Mouse (Mus musculus) CH12.LX (cell line): ENCODE results near the gene Raver1. TPM values are rescaled to one million over a fixed set of nuclear protein-coding genes. Genes with fewer than 3 reads are reported as not detected.

Experiments
- DNase-seq: peaks from one replicate; pipeline ENCODE4 v3.0.0-alpha.2; 2013; ENCODE audit errors: extremely low read depth
- H3K27ac ChIP-seq: 2 replicates; pipeline ENCODE4 v1.5.1; 2012; ENCODE audit warnings: low read depth, mild to moderate bottlenecking, control low read depth, moderate library complexity; ENCODE audit not compliant: insufficient read depth
- H3K27me3 ChIP-seq: replicated peaks from 2 replicates; pipeline ENCODE3; 2012; ENCODE audit warnings: inconsistent platforms
- H3K36me3 ChIP-seq, 2 experiments: replicated peaks in 1 of 2; 2 replicates each; pipeline versions ENCODE3 to v1.6.1; 2012; ENCODE audit warnings: inconsistent platforms in 1 of 2, low read length in 1 of 2, mild to moderate bottlenecking in 1 of 2, mixed read lengths in 1 of 2, moderate library complexity in 1 of 2; ENCODE audit not compliant: control insufficient read depth in 1 of 2, insufficient read depth in 1 of 2
- H3K4me1 ChIP-seq, 2 experiments: 2 replicates each; pipeline ENCODE4 v1.6.1; 2012; ENCODE audit warnings: inconsistent platforms in 1 of 2, moderate library complexity in 1 of 2; ENCODE audit not compliant: insufficient read depth in 2 of 2, control insufficient read depth in 1 of 2
- H3K4me2 ChIP-seq: 2 replicates; pipeline ENCODE4 v1.6.1; 2012; ENCODE audit warnings: low read depth, mild to moderate bottlenecking, control low read depth; ENCODE audit not compliant: poor library complexity, insufficient read depth, severe bottlenecking
- H3K4me3 ChIP-seq, 3 experiments: fragments of 150-350 bp in 1 of 3; sonication (generic) in 1 of 3; replicated peaks in 1 of 3; 2 replicates each; pipeline versions ENCODE3 to v1.5.1; 2011 to 2012; ENCODE audit warnings: low read depth in 2 of 3, low read length in 2 of 3, mild to moderate bottlenecking in 2 of 3, moderate library complexity in 2 of 3, control low read depth in 1 of 3, improper control_type of control experiment in 1 of 3, inconsistent platforms in 1 of 3, mixed read lengths in 1 of 3; ENCODE audit not compliant: poor library complexity in 1 of 3
- H3K79me2 ChIP-seq: replicated peaks from 2 replicates; pipeline ENCODE4 v1.6.1; 2012; ENCODE audit warnings: mild to moderate bottlenecking, moderate library complexity; ENCODE audit not compliant: control insufficient read depth, poor library complexity, insufficient read depth, severe bottlenecking; ENCODE audit errors: extremely low read depth
- H3K9ac ChIP-seq: 2 replicates; pipeline ENCODE4 v1.6.1; 2012; ENCODE audit warnings: low read depth, mild to moderate bottlenecking, control low read depth, moderate library complexity; ENCODE audit not compliant: insufficient read depth
- H3K9me3 ChIP-seq: replicated peaks from 2 replicates; pipeline ENCODE3; 2012; ENCODE audit warnings: low read length, inconsistent platforms, mixed read lengths
- BHLHE40 ChIP-seq: IDR thresholded peaks from 2 replicates; pipeline ENCODE4 v1.6.1; 2011; ENCODE audit warnings: mild to moderate bottlenecking, low read depth, low read length, improper control_type of control experiment
- CHD1 ChIP-seq: IDR thresholded peaks from 2 replicates; pipeline ENCODE4 v1.6.1; 2012; ENCODE audit warnings: low read depth, low read length, improper control_type of control experiment, inconsistent platforms
- CHD2 ChIP-seq: IDR thresholded peaks from 2 replicates; pipeline ENCODE4 v1.6.1; 2011; ENCODE audit warnings: low read length, improper control_type of control experiment
- CTCF ChIP-seq, 2 experiments: IDR thresholded peaks in 1 of 2; conservative IDR thresholded peaks in 1 of 2; 2 replicates each; pipeline ENCODE4 v1.5.1; 2011 to 2012; ENCODE audit warnings: low read depth in 2 of 2, low read length in 2 of 2, improper control_type of control experiment in 1 of 2, inconsistent platforms in 1 of 2, mild to moderate bottlenecking in 1 of 2, moderate library complexity in 1 of 2
- E2F4 ChIP-seq: IDR thresholded peaks from 2 replicates; pipeline ENCODE4 v1.6.1; 2011; ENCODE audit warnings: low read depth, low read length, improper control_type of control experiment; ENCODE audit not compliant: insufficient replicate concordance
- EP300 ChIP-seq: IDR thresholded peaks from 2 replicates; pipeline ENCODE4 v1.6.1; 2011; ENCODE audit warnings: low read length, improper control_type of control experiment
- ETS1 ChIP-seq: conservative IDR thresholded peaks from 2 replicates; pipeline ENCODE4 v1.6.1; 2012; ENCODE audit warnings: low read depth, mild to moderate bottlenecking, inconsistent platforms, low read length, improper control_type of control experiment, moderate library complexity
- GABPA ChIP-seq: IDR thresholded peaks from 2 replicates; pipeline ENCODE4 v1.6.1; 2012; ENCODE audit warnings: low read depth, low read length, improper control_type of control experiment, inconsistent platforms; ENCODE audit not compliant: insufficient replicate concordance
- IRF4 ChIP-seq: IDR thresholded peaks from 2 replicates; pipeline ENCODE4 v1.6.1; 2014; ENCODE audit warnings: low read depth, mild to moderate bottlenecking, inconsistent platforms, low read length, improper control_type of control experiment
- JUN ChIP-seq: IDR thresholded peaks from 2 replicates; pipeline ENCODE4 v1.6.1; 2011; ENCODE audit warnings: low read depth, mild to moderate bottlenecking, low read length, improper control_type of control experiment, moderate library complexity; ENCODE audit not compliant: insufficient read depth
- MAFK ChIP-seq: IDR thresholded peaks from 2 replicates; pipeline ENCODE4 v1.6.1; 2011; ENCODE audit warnings: low read length, improper control_type of control experiment; ENCODE audit not compliant: insufficient replicate concordance
- MAX ChIP-seq: IDR thresholded peaks from 2 replicates; pipeline ENCODE4 v1.6.1; 2011; ENCODE audit warnings: low read length, improper control_type of control experiment
- MAZ ChIP-seq: IDR thresholded peaks from 2 replicates; pipeline ENCODE4 v1.6.1; 2012; ENCODE audit warnings: low read depth, mild to moderate bottlenecking, inconsistent platforms, low read length, improper control_type of control experiment, moderate library complexity
- MEF2A ChIP-seq: IDR thresholded peaks from 2 replicates; pipeline ENCODE4 v1.6.1; 2014; ENCODE audit warnings: low read depth, mild to moderate bottlenecking, inconsistent platforms, low read length, improper control_type of control experiment, borderline replicate concordance
- MXI1 ChIP-seq: IDR thresholded peaks from 2 replicates; pipeline ENCODE4 v1.6.1; 2011; ENCODE audit warnings: mild to moderate bottlenecking, low read depth, low read length, improper control_type of control experiment
- MYC ChIP-seq: IDR thresholded peaks from 2 replicates; pipeline ENCODE4 v1.6.1; 2011; ENCODE audit warnings: low read depth, mild to moderate bottlenecking, improper control_type of control experiment, low read length
- NRF1 ChIP-seq: IDR thresholded peaks from 2 replicates; pipeline ENCODE4 v1.6.1; 2014; ENCODE audit warnings: low read depth, mild to moderate bottlenecking, inconsistent platforms, low read length, improper control_type of control experiment, moderate library complexity
- PAX5 ChIP-seq: IDR thresholded peaks from 2 replicates; pipeline ENCODE4 v1.6.1; 2012; ENCODE audit warnings: low read length, inconsistent platforms, mixed read lengths
- POLR2A ChIP-seq: IDR thresholded peaks from 2 replicates; pipeline ENCODE4 v1.6.1; 2011; ENCODE audit warnings: low read depth, mild to moderate bottlenecking, improper control_type of control experiment, low read length
- POLR2AphosphoS2 ChIP-seq: IDR thresholded peaks from 2 replicates; pipeline ENCODE4 v1.6.1; 2011; ENCODE audit warnings: low read depth, low read length, improper control_type of control experiment
- RAD21 ChIP-seq: IDR thresholded peaks from 2 replicates; pipeline ENCODE4 v1.6.1; 2011; ENCODE audit warnings: low read depth, mild to moderate bottlenecking, low read length, improper control_type of control experiment, moderate library complexity
- SMC3 ChIP-seq: IDR thresholded peaks from 2 replicates; pipeline ENCODE4 v1.6.1; 2011; ENCODE audit warnings: low read depth, low read length, improper control_type of control experiment
- TBP ChIP-seq: conservative IDR thresholded peaks from 2 replicates; pipeline ENCODE4 v1.6.1; 2011; ENCODE audit warnings: low read depth, low read length, improper control_type of control experiment
- TCF12 ChIP-seq: IDR thresholded peaks from 2 replicates; pipeline ENCODE4 v1.6.1; 2014; ENCODE audit warnings: low read depth, mild to moderate bottlenecking, inconsistent platforms, low read length, improper control_type of control experiment
- UBTF ChIP-seq: IDR thresholded peaks from 2 replicates; pipeline ENCODE4 v1.6.1; 2012; ENCODE audit warnings: low read depth, mild to moderate bottlenecking, inconsistent platforms, low read length, improper control_type of control experiment, moderate library complexity
- USF1 ChIP-seq: IDR thresholded peaks from 2 replicates; pipeline ENCODE4 v1.6.1; 2014; ENCODE audit warnings: low read depth, mild to moderate bottlenecking, inconsistent platforms, low read length, improper control_type of control experiment
- ZC3H11A ChIP-seq: IDR thresholded peaks from 2 replicates; pipeline ENCODE4 v1.6.1; 2012; ENCODE audit warnings: low read depth, mild to moderate bottlenecking, inconsistent platforms, low read length, improper control_type of control experiment
- ZKSCAN1 ChIP-seq: IDR thresholded peaks from 2 replicates; pipeline ENCODE4 v1.6.1; 2012; ENCODE audit warnings: low read depth, inconsistent platforms, low read length, improper control_type of control experiment, borderline replicate concordance
- ZMIZ1 ChIP-seq: IDR thresholded peaks from 2 replicates; pipeline ENCODE4 v1.6.1; 2012; ENCODE audit warnings: low read depth, mild to moderate bottlenecking, inconsistent platforms, low read length, improper control_type of control experiment
- ZNF384 ChIP-seq: IDR thresholded peaks from 2 replicates; pipeline ENCODE4 v1.6.1; 2012; ENCODE audit warnings: low read depth, low read length, improper control_type of control experiment, inconsistent platforms
- dilution Hi-C: fragments of 300-500 bp; cut with MboI; formaldehyde crosslinking; loops from 2 replicates; pipeline ENCODE4 v1.14.3; 2020; ENCODE audit warnings: low sequenced_read_pairs; ENCODE audit not compliant: extremely low pct_unique_long_range_greater_than_20kb, extremely low pct_ligation_motif_present
- in situ Hi-C: fragments of 300-500 bp; cut with MboI; formaldehyde crosslinking; loops from 3 replicates; pipeline ENCODE4 v1.14.3; 2019; ENCODE audit warnings: low sequenced_read_pairs, low pct_ligation_motif_present, low pct_unique_long_range_greater_than_20kb, mixed read lengths
- polyA plus RNA-seq: library from polyadenylated mRNA; unstranded; fragments of >175 nt; gene quantifications from 2 replicates; pipeline ENCODE4 v1.2.1, GENCODE M21; 2012; ENCODE audit warnings: low read depth; ENCODE audit not compliant: insufficient read length
- total RNA-seq, 2 experiments: library from RNA; depleted of rRNA; stranded (reverse); fragments of 300-350 nt in 1 of 2; fragments of >200 nt in 1 of 2; gene quantifications; 2 replicates each; pipeline ENCODE4 v1.2.3; 2012 to 2014

The Raver1 gene
- total and polyA plus RNA-seq, 3 experiments, result 18.9 to 101 (median 30.8) TPM

GRCm38 (mm10) chr9:21133064-21133707 is 41.4 kb upstream of the Raver1 start:
- Histone ChIP-seq H3K27me3 (no peaks in the 10 kb centered on the region), H3K4me2 (no peak overlapping the region; the same call in 1 of the 2 replicates), H3K79me2 (peaks cover 18% of the 10 kb centered on the region), H3K4me1 (peaks cover 28 to 74% of the 10 kb centered on the region in 2 experiments), H3K9me3 (no peaks in the 10 kb centered on the region), H3K27ac (peak overlapping the region; percentile 98), H3K36me3 (peaks cover 22 to 28% of the 10 kb centered on the region in 2 experiments), H3K4me3 (no peak overlapping the region), H3K9ac (peak overlapping the region; percentile 10; the same call in 1 of the 2 replicates)
- in situ Hi-C loops (loop anchor here (5.0 kb wide), 1 partner anchor 41 kb away; the partner anchor contains the start of genes Gm38431 and Raver1), dilution Hi-C loops (no loop called here)
- peak; percentile 88 for DNase-seq
- TF ChIP-seq CHD2 (peak; percentile 65; the same call in 1 of the 2 replicates), POLR2A (peak; percentile 49; the same call in 1 of the 2 replicates), CHD1 (no peak), E2F4 (no peak), ZC3H11A (no peak), MAFK (no peak), PAX5 (no peak), POLR2AphosphoS2 (peak; percentile 76), ZMIZ1 (peak; percentile 20; the same call in 1 of the 2 replicates), MYC (0 out of 2 replicates have a peak, but pooled peaks have one; percentile 56), NRF1 (peak; percentile 31; the same call in 1 of the 2 replicates), GABPA (no peak), MAX (peak; percentile 67; the same call in 1 of the 2 replicates), UBTF (no peak), TCF12 (peak; percentile 88), RAD21 (peak; percentile 34), MAZ (no peak), TBP (peak; percentile 38; the same call in 1 of the 2 replicates), MXI1 (no peak), CTCF (conservative IDR thresholded peaks at IDR 0.05 in 1 of 2, IDR thresholded peaks at IDR 0.05 in 1 of 2; ENCODE audit: low read depth in 2 of 2, low read length in 2 of 2) (peak in 1 of 2 experiments; percentile 69; a peak in 2 of 4 replicates), ZNF384 (no peak), BHLHE40 (peak; percentile 83), ZKSCAN1 (no peak), USF1 (no peak), IRF4 (peak; percentile 84), MEF2A (peak; percentile 81; the same call in 1 of the 2 replicates), SMC3 (peak; percentile 22; the same call in 1 of the 2 replicates), EP300 (peak; percentile 68; the same call in 1 of the 2 replicates), ETS1 (peak; percentile 85), JUN (no peak)
